Mouse (Mus musculus) C2C12 (cell line): ENCODE results near the gene Usp2. TPM values are rescaled to one million over a fixed set of nuclear protein-coding genes. Genes with fewer than 3 reads are reported as not detected.

Experiments used
- H3K27me3 ChIP-seq: one replicate; pipeline ENCODE4 v1.6.1; 2011; ENCODE audit not compliant: control insufficient read depth, insufficient read depth, insufficient read length
- H3K36me3 ChIP-seq: one replicate; pipeline ENCODE4 v1.6.1; 2011; ENCODE audit not compliant: control insufficient read depth, insufficient read depth
- H3K4me3 ChIP-seq: one replicate; pipeline ENCODE4 v1.5.1; 2011; ENCODE audit warnings: mild to moderate bottlenecking, control low read depth; ENCODE audit not compliant: poor library complexity, insufficient read depth, severe bottlenecking
- H3K79me2 ChIP-seq: one replicate; pipeline ENCODE4 v1.6.1; 2011; ENCODE audit not compliant: control insufficient read depth, insufficient read depth
- H3K79me3 ChIP-seq: one replicate; pipeline ENCODE4 v1.6.1; 2011; ENCODE audit warnings: low read depth, control low read depth
- H3ac ChIP-seq: one replicate; pipeline ENCODE3; 2011; ENCODE audit warnings: low read depth; ENCODE audit not compliant: control insufficient read depth, insufficient read length
- CEBPB ChIP-seq: IDR thresholded peaks from one replicate; pipeline ENCODE4 v1.6.1; 2011; ENCODE audit warnings: low read depth, mild to moderate bottlenecking, control low read depth, moderate library complexity
- CTCF ChIP-seq: IDR thresholded peaks from one replicate; pipeline ENCODE4 v1.5.1; 2011; ENCODE audit not compliant: control insufficient read depth, insufficient read depth, insufficient read length
- FOSL1 ChIP-seq: IDR thresholded peaks from one replicate; pipeline ENCODE4 v1.8.0; 2011; ENCODE audit warnings: mild to moderate bottlenecking, low read length; ENCODE audit not compliant: poor library complexity, insufficient read depth, severe bottlenecking
- MAX ChIP-seq: IDR thresholded peaks from one replicate; pipeline ENCODE4 v1.6.1; 2011; ENCODE audit warnings: mild to moderate bottlenecking, control low read depth
- MYOD1 ChIP-seq: IDR thresholded peaks from one replicate; pipeline ENCODE4 v1.6.1; 2011; ENCODE audit warnings: low read depth; ENCODE audit not compliant: control insufficient read depth, insufficient read length
- MYOG ChIP-seq: IDR thresholded peaks from one replicate; pipeline ENCODE4 v1.6.1; 2011; ENCODE audit not compliant: control insufficient read depth, insufficient read length; ENCODE audit errors: extremely low read depth
- USF1 ChIP-seq: IDR thresholded peaks from one replicate; pipeline ENCODE4 v1.6.1; 2011; ENCODE audit warnings: low read depth, mild to moderate bottlenecking, control low read depth, moderate library complexity
- polyA plus RNA-seq: library from polyadenylated mRNA; unstranded; fragments of >200 nt; fragmentation: generic; extraction: Trizol; gene quantifications from one replicate; pipeline ENCODE4 v1.2.1, GENCODE M21; 2012; ENCODE audit warnings: missing spikeins

The Usp2 gene
- polyA plus RNA-seq, 1 experiment, result 0.73 TPM

- no peak for TF ChIP-seq MAX
- peak; percentile 20 for TF ChIP-seq CTCF
- Histone ChIP-seq H3K79me3 (no peaks in the 10 kb centered on the region), H3K36me3 (no peaks in the 10 kb centered on the region), H3ac (no peak overlapping the region), H3K27me3 (no peaks in the 10 kb centered on the region), H3K4me3 (no peak overlapping the region), H3K79me2 (no peaks in the 10 kb centered on the region)
Observed at GRCm38 (mm10) chr9:44119011-44119410, 52.2 kb downstream of the Usp2 start.

- H3K27me3 ChIP-seq, result no peaks in the 10 kb centered on the region
- H3K4me3 ChIP-seq, result no peak overlapping the region
- H3ac ChIP-seq, result no peak overlapping the region
- H3K36me3 ChIP-seq, result no peaks in the 10 kb centered on the region
- H3K79me2 ChIP-seq, result no peaks in the 10 kb centered on the region
- TF ChIP-seq MAX (no peak), USF1 (no peak), MYOG (no peak), CTCF (no peak), FOSL1 (no peak), MYOD1 (no peak), CEBPB (no peak)
- no peaks in the 10 kb centered on the region for H3K79me3 ChIP-seq
Observed at GRCm38 (mm10) chr9:44119948-44120465, 53.2 kb downstream of the Usp2 start.

GRCm38 (mm10) chr9:44124317-44124716 lies 57.5 kb downstream of the Usp2 start:
- H3K79me3 ChIP-seq, result no peaks in the 10 kb centered on the region
- H3K36me3 ChIP-seq, result no peaks in the 10 kb centered on the region
- H3K4me3 ChIP-seq, result no peak overlapping the region
- no peak overlapping the region for H3ac ChIP-seq
- H3K27me3 ChIP-seq, result no peaks in the 10 kb centered on the region
- TF ChIP-seq MYOG (no peak), CTCF (no peak), MYOD1 (no peak), FOSL1 (no peak), MAX (no peak), CEBPB (no peak), USF1 (no peak)
- no peaks in the 10 kb centered on the region for H3K79me2 ChIP-seq

- Histone ChIP-seq H3K79me2 (no peaks in the 10 kb centered on the region), H3K36me3 (no peaks in the 10 kb centered on the region), H3K4me3 (no peak overlapping the region), H3K27me3 (no peaks in the 10 kb centered on the region), H3K79me3 (no peaks in the 10 kb centered on the region), H3ac (no peak overlapping the region)
- TF ChIP-seq CTCF (no peak), MYOD1 (no peak), USF1 (no peak), MYOG (no peak), FOSL1 (no peak), MAX (no peak), CEBPB (no peak)
Observed at GRCm38 (mm10) chr9:44125026-44125425, 58.2 kb downstream of the Usp2 start.

GRCm38 (mm10) chr9:44125546-44126428 lies 59.0 kb downstream of the Usp2 start:
- H3K36me3 ChIP-seq, result no peaks in the 10 kb centered on the region
- no peaks in the 10 kb centered on the region for H3K79me3 ChIP-seq
- TF ChIP-seq CTCF (peak; percentile 41), MAX (no peak)
- no peaks in the 10 kb centered on the region for H3K79me2 ChIP-seq
- H3ac ChIP-seq, result no peak overlapping the region
- H3K4me3 ChIP-seq, result no peak overlapping the region
- no peaks in the 10 kb centered on the region for H3K27me3 ChIP-seq

- Histone ChIP-seq H3ac (no peak overlapping the region), H3K79me2 (no peaks in the 10 kb centered on the region), H3K27me3 (no peaks in the 10 kb centered on the region), H3K79me3 (no peaks in the 10 kb centered on the region), H3K36me3 (no peaks in the 10 kb centered on the region), H3K4me3 (no peak overlapping the region)
- TF ChIP-seq MYOD1 (no peak), MYOG (no peak), USF1 (no peak), FOSL1 (no peak), MAX (no peak), CEBPB (no peak), CTCF (no peak)
Observed at GRCm38 (mm10) chr9:44126746-44127145, 59.9 kb downstream of the Usp2 start.
